Mouse (Mus musculus) ovary, postnatal 14 days (tissue): ENCODE measurements around the gene Tardbp.

Experiments
- DNase-seq: peaks from one replicate; pipeline ENCODE4 v3.0.0; 2022; ENCODE audit warnings: low spot score

Tardbp gene

DNA sequence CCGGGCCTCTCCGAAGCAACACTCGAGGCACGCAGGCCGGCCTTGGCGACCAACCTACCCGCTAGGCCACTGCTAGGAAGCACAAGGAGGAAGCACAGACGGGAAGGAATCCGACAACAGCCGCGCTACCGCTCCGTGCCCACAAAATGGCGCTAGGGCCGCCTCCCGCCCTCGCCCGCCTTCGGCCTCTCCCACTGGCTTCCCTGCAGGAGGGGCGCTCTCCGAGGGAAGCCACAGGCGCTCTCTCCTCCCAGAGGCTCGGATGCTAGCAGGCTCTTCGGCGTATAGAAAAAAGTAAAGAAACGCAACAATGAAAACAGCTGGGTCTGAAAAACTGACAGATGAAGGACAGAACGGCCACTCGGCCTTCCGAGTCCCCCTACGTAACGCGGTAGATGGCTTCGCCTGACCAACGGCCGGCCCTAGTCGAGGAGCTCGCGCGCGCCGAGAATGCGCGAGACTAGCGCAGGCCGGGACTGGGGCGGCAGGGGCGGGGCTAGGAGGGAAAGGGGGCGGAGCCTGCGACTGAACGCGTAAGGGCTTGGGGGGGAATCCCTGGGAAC lies at the start of gene Tardbp:
Gene Tardbp, minus strand, starts transcription at position 397 of the 563 bp plus-strand sequence.
- peak; percentile 96 for DNase-seq

DNA sequence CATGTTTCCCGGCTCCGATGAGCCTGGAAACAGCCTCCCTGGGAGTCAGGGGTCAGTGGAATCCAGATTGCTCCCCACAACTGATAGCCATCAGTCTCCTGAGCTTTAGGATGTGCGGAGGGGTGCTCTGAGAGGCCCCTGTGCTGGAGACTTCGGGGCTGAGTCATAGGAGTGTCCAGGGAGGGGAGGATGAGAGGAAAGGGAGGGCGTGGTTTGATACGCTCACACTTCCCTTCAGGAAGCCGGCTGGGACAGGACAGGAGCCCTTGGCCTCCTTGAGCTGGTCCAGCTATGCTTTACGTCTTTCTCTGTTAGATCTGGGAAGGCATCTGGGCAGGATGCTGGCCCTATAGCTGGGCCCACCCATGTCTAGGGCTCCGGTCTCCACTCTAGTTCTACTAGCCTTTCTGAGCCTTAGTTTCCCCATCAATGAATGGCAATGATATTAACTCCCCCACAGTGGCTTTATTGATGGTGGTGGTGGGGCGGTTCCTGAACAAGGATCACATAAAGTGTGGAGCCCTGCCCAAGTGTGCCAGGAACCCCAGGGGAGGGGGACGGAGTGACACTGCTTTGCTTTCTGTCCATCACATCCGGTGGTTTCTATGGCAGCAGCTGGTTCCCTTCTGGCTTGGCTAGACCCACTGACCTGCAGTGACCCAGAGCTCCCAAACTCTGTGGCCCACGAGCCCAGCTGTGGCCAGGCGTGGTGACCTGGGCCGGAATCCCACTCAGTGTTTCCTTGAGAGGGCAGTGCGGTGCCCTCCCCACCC lies 49.6 kb upstream of the Tardbp start:
- no peak for DNase-seq

DNA sequence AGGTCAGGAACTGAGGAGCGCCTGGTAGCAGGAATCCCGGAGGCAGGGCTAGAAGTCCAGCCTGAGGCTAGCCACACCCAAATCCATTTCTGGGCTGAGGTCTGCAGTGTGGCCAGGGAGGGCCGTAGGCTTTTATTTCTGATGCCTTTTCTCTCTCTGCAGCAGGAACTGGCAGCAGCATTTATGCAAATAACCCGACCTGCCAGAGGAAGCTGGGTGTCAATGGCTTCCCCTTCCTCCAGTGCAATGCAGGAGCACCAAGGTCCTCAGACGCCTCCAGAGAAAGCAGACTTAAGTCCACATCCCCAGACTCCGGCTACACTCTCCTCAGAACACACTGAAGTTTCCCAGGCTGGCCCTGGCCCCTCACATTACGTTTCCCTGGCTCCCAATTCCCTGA lies 48.2 kb upstream of the Tardbp start:
- no peak for DNase-seq

DNA sequence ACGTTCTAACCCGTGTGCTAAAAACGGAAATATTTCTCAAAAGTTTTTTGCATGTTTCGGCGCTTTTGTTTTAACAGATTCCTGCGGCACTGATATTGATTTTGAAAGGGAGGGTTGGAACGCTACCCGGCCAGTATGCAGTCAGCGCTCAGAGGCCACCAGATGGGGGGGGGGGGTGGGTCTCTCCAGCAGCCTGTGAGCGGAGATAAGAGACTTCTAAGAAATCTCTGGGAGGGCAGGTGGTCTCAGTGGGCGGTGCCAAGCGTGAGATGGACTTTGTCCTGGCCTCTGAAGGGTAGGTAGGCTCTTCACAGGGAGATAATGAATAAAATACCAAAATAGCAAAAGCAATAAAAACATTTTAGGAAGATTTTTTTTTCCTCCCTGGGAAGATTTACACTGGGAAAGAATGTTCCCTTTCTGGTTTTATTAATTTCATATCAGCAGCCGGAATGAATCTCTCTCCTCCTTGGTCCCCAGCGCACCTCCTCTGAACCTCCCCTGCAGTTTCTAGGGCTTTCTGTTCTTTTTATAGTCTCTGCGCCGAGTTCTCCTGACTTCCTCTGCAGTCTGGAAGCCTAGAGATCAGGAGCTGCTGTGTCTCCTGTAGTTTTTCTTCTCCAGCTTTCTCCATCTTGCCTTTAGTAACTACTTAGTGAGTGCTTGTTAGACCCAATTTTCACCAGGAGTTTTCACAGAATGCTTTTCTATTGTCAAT lies 44.6 kb upstream of the Tardbp start:
- DNase-seq, result no peak

DNA sequence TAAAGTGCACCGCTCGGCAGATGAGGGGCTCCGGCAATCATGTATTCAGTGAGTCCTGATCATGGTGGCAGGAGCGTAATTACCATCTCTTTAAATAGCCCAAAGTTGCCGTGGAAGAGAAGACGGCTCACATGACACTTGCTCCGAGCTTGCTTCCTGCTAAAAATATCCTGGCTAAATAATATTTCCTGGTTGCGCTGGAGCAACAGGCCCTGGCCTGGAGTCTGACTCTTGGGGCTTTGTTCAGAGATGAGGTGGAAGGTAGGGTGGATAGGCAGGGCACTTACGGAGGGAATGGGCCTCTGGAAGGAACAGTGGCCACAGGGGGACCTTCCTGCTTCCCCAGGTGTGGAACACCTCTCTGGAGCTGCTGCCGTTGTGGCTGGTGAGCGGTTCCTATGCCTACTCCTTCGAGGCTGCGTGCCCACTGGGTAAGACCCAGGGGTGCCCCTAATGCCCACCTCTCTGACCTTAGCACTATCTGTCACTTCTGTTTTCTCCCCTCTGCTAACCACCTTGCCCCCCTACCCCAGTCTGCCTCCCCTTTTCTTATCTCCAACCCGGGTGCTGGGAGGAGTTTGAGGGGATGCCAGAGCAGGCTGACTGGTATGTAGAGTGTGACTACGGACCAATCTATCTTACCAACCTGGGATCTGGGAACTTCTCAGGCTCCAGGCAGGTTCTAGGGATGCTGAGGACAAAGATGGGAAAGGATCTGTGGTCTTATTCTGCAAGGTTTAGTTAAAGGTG lies 40.4 kb upstream of the Tardbp start:
- DNase-seq, result no peak

DNA sequence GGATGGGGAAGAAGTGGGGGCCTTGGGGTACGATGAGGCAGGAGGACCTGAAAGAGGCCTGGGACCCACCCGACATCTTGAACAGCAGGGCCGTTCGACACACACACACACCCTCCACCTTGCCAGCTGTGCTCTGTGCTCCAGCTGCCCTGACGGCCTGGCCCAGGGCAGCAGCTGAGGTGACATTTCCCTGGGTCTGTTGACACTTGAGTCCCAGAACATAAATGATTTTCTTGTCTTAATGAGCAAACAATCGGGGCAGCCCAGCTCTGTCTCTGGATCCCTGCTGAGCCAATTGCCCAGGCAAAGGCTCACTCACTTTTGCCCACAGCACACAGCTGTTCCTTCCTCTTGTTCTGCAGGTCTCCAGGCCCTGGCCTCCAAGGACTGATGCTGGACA lies 37.2 kb upstream of the Tardbp start:
- DNase-seq, result no peak

DNA sequence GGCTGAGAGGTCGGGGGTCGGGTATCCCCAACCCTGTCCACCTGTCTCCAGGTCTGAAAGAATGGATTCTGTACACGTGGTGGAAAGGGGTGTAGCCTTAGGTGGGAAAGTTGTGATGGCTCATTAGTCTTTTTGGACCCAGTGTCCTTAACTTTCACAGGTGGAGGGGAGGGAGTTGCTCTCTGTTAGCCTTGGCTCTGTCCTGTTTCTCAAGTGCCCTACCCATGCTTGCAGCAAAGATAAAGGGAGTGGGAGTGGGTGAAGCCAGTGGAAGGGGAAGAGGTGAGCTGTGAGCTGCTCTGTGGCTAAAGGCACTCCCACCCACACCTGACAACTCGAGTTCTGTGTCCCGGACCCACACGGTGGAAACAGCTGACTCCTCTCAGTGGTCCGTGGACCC lies 36.5 kb upstream of the Tardbp start:
- no peak for DNase-seq

DNA sequence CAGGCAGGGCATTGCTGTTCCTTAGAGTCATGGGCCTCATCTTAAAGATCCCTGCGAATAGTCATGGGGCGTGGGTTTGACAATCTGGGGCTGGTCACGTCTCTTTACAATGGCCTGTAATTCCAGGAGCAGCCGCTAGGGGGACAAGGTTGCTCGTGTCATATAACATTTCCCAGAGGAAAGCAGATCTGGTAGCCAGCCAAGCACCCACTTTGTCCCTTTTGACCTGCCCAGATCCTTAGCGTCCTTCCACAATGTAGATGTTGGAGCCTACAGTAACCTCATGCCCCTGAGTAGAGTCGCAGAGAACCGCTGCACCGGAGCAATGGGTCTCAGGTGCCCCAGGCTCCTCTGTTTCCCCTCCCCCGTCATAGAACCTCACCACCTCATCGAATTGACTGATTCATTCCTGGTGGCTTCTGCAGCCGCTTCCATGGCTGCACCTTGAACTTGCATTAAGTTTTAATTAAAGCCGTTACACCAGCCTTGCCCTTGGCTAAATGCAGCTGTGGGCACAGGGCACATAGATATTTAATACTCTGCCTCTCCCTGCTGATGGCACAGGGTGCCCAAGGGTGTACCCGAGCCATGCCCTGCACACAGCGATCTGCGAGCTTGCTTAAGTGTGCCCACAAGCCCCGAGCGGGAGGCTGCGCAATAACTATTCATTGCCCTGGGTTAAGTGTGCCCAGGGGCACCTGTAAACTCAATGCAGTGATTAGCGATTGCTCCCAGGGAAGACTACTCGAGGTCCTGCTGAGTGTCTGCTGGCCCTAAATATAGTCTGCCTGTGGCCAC lies 35.5 kb upstream of the Tardbp start:
- DNase-seq, result peak; percentile 67

DNA sequence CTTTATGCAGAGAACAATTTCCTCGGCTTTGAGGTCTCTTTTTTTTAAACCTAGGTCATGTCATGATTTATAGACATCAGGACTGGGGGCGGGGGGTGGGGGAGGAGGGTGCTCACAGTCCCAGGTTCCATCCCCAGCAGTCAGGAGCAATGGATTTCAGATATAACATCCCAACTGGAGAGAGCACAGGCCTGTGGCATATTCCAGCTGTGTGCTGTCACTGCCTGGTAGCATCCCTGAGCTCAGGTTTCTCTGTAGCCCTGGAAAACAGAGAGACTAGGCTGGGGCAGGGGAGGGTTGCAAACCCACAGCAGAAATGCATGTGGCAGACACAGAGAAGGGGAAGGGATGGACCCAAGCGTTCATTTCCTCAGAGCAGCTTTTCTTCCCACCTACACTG lies 33.4 kb upstream of the Tardbp start:
- no peak for DNase-seq

DNA sequence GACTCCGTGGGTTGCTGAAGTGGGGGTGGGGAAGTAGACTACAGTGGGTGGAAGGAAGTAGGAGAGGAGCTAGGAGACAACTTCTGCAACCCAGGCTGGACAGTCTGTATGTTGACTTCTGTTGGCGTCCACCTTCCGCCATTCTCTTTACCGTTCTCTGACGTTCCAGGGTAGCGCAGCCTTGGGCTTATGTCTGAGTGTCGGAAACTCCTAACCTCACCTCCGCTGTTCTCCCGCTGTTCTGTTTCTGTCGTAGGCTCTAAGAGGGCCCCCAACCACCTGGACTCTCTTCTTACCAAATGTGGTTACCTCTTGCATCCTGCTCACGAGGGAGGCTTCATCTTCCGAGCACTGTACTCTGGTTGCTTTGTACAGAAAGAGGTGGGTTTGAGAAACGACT lies 31.0 kb upstream of the Tardbp start:
- DNase-seq, result no peak

DNA sequence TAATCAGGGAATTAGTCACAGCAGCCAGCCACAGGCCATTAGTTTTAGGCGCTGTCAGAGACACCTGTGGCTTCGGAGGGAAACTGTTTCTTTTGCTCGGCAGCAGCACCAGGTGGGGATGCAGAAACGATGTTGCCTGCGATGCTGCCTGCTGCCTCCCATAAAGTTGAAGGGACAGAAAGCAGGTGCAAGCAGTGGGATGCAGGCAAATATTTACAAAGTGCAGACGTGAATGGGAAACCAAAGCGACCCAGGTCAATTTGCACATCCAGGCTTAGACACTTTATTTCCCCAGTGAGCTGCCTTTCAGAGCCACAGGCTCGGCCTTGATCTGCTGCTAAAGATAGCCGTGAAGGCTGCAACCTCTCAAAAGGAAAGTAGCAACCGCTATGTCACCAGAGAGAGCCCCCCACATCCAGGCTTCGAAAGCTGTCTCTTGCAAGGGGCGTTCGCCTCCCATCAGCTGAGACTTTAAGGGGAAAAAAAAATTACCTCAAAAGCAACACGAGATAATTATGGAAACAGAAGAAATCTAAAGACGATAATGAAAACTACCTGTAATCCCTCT lies 30.0 kb upstream of the Tardbp start:
- no peak for DNase-seq

DNA sequence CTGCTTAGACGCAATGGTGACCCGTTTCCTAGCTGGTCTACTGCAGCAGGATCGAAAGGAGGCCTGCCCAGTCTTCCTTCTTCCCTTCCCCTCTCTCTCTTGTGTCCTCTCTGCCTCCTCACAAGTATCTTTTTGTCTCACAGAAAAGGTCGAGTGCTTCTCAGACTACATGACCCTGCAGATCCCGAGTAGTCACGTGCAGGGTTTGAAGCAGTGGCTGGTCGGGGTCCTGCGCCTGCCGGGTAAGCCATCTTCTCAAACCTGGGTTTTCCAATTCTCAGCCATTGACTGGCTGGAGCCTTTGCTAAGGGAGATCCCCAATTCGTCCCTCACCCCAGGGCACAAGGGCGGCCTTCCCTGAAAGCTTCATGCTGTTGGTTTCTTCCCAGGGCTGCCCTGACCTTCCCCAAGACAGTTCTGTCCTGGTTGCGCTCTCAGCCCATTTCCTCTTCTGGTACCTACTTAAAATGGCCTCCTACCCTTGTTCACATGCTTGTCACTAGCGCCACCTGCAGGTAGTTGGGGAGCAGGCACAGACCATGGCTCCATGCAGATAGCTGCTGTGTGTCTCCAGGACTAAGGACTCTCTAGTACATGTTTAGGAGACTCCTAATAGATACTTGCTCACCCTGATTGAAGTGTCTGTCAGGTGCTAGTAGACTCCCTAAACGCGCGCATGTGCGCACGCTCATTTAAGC lies 28.0 kb upstream of the Tardbp start:
- DNase-seq, result no peak

DNA sequence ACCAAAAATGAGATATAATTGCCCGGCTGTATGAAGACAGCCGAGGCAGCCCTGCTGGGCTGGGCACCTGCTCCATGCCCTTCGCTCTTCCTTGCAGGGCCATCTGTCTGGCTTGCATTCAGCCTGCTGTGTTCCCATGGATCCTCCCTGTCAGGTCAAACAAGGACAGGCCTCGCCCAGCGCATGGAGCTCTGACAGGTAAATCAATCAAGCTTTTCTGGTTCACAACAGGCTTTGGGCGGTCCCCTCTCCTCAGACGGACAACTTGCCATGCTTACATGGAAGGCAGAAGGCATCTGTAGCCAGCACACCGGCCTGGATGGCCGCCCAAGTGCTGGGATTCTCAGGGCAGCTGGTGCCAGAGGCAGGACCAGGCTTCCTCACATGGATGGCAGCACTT lies 24.2 kb upstream of the Tardbp start:
- no peak for DNase-seq

DNA sequence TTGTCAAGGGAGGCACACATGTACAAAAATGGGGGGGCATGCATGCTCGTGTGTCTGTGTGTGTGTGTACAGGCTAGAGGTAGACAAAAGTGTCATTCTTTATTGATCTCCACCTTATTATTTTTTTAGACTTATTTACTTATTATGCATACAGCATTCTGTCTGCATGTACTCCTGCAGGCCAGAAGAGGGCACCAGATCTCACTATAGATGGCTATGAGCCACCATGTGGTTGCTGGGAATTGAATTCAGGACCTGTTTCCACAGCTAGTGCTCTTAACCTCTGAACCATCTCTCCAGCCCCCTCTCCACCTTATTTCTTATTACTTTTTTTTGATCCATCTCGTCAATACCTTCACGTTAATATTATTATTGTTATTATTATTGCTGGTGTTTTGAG lies 22.5 kb upstream of the Tardbp start:
- no peak for DNase-seq

DNA sequence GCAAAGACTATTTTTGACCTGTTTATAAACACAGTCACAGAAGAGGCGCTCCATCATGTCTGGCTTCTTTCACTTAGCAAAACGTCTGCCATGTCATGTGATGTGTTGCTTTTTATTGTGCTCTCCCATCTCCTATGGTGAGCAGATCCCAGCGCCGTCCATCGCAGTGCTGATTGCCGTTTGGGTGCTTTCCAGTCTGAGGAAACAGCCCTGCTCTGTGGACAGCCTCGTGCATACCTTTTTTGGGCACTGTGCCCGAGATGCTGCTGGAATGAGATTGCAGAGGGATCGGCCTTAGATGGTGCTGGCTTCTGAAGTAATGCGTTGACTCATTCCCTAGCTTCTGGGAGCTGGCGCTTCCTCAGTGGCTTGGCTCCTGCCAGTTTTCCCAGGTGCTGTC lies 19.8 kb upstream of the Tardbp start:
- DNase-seq, result no peak

DNA sequence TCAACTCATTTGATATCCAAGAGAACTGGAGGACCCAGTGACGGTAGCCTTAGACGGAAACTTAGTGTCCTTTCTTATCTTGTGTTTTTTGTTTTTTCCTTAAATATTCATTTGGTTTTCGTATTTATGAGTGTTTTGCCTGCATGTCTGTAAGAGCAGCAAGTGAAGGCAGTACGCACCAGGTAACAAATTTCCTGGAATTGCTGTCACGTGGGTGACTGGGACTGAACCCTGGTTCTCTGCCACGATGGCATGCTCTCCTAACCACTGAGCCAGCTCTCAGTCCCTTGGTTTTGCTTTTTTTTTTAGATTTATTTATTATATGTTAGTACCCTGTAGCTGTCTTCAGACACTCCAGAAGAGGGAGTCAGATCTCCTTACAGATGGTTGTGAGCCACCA lies 18.1 kb upstream of the Tardbp start:
- DNase-seq, result no peak

DNA sequence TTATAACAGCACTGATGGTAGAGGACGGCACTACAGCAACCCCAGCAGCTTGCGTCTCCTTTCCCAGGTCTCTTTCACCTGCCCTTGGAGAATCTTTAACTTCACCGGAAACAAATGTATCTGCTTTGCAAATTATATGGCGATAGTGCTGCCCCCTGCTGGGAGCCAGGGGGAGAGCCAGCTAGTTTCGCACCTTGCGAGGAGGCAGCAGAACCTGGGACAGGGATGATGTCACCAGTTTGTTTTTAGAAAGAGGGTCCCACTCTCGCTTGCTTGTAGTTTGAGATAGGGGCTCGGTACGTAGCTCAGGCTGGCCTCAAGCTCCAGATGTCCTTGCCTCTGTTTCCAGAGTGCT lies 17.3 kb upstream of the Tardbp start:
- DNase-seq, result peak; percentile 64

DNA sequence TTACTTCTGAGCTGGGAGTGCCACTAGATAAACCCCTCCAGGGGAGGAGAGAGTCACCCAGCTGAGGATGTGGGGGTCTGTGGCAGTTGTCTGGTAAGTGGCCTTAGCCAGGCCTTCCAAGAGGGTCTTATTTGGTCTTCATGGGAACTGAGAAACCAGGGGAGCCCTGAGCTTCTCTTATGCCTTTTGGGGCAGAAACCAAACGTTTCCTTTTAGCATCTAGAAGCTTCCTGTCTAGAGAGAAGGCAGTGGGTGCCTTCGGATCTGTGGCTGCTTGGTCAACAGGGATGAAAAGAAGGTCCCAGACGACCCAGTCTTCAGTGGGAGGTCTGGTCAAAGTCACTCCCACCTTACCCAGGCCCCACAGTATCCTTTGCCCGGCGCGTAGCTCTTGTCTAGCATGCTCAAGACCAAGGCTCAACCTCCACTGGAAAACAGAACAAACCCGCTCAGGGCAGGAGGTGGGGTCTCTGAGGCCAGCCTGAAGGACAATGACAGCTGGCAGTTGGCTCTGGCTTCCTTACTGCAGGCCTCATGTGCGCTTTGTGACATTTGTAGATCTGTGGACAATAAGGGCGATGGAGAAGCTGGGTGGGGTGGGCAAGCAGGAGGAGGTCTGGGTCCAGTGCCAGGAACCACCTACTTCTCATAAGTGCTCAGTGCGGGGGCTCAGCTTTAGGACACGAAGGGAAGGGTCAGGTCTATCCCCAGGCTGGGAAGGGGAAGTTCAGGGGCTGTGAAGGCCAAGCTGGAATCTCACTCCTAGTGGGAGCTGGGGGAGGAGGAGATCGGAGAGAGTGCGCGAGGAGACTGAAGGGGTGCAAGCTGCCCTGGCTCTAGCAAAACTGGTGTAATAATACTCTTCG lies 16.7 kb upstream of the Tardbp start, which contains the start of gene Gm572:
Gene Gm572, plus strand, starts transcription at position 27 of the 866 bp plus-strand sequence.
- no peak for DNase-seq

DNA sequence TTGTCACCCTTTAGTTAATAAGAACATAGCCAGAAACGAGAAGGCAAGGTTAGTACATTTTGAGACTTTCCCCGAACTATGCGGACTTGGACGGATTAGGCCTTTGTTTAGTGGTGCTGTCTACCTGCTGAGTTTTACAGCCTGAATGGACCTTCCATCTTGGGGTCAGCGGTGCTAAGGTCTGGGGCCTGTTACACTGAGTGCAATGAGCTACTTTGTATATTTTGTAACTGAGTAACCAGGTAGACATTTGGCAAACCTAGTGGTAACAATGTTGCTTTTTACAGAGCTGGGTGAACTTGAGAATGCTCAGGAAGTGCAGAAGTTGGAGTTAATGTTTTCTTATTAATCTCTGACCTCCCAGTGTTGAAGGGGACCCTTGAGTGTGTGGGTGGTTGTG lies 14.3 kb upstream of the Tardbp start:
- no peak for DNase-seq

DNA sequence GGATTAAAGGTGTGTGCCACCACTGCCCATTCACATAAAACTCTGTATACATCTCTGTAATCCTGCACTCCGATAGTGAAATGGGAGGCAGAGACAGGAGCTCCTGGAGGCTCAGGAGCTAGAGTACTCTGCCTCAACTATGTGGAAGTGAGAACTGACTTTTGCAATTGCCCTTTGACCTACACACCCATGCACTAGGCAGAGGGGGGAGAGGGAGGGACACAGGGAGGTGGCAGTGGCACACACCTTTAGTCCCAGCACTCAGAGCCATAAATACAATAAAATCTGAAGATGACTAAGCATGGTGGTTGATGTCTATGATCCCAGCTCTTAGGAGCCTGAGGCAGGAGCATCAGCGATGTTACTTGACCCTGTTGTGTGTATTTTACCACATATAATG lies 12.6 kb upstream of the Tardbp start:
- no peak for DNase-seq
